Mouse (Mus musculus) heart, embryonic 10.5 days (tissue): ENCODE results near the gene Hcfc2. TPM values are rescaled to one million over a fixed set of nuclear protein-coding genes. Genes with fewer than 3 reads are reported as not detected.

Experiments used
- DNase-seq: peaks from one replicate; pipeline ENCODE4 v3.0.0-alpha.2; 2017; ENCODE audit warnings: low spot score
- H3K27ac ChIP-seq: fragments of 300-500 bp; sonication (generic); 2 replicates; pipeline ENCODE4 v1.5.1; 2016; ENCODE audit warnings: mild to moderate bottlenecking
- H3K27me3 ChIP-seq: fragments of 300-500 bp; sonication (generic); 2 replicates; pipeline ENCODE4 v1.6.1; 2016; ENCODE audit warnings: mild to moderate bottlenecking; ENCODE audit not compliant: poor library complexity, insufficient read depth, severe bottlenecking
- H3K36me3 ChIP-seq: fragments of 300-500 bp; sonication (generic); 2 replicates; pipeline ENCODE4 v1.6.1; 2016; ENCODE audit warnings: mild to moderate bottlenecking, moderate library complexity
- H3K4me1 ChIP-seq: fragments of 300-500 bp; sonication (generic); 2 replicates; pipeline ENCODE4 v1.6.1; 2016; ENCODE audit warnings: mild to moderate bottlenecking
- H3K4me3 ChIP-seq: fragments of 300-500 bp; sonication (generic); 2 replicates; pipeline ENCODE4 v1.5.1; 2016; ENCODE audit warnings: mild to moderate bottlenecking, moderate library complexity
- H3K9me3 ChIP-seq: fragments of 300-500 bp; sonication (generic); 2 replicates; pipeline ENCODE4 v1.6.1; 2016; ENCODE audit warnings: mild to moderate bottlenecking, moderate library complexity
- WGBS: fragments of 180-500 bp; shearing (Covaris S2); methylation state at CpG from one replicate; pipeline ENCODE4 v1.1.7; 2016; 5-methylcytosine and 5-hydroxymethylcytosine counted together
- polyA plus RNA-seq: library from polyadenylated mRNA; unstranded; fragments of >200 nt; fragmentation: Nextera tagmentation; extraction: Ambion mirVana; gene quantifications from 2 replicates; pipeline ENCODE4 v1.2.1, GENCODE M21; 2016

The Hcfc2 gene
- polyA plus RNA-seq, 1 experiment from 2014 or later, result 37.7 TPM

DNA sequence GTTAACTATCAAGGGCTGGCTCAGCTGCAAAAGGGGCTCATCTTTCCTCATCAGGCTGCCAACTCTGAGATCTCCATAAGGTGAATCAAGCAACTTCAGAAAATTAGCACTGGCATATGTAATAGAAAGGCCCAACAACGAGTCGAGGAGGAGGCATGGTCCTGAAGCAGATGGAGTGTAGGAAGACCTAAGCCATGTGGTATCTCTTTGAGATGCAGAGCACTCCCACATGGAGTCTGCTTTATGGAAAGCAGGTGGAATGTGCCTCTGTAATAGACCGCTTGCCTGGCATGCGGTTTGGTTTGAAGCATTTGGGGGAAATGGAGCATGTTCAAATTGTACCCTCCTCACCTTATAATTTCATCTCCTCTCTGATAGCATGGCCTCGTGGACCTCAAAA lies 15.2 kb upstream of the Hcfc2 start:
- H3K9me3 ChIP-seq, result no peaks in the 10 kb centered on the region
- no peaks in the 10 kb centered on the region for H3K27me3 ChIP-seq
- no peak overlapping the region for H3K27ac ChIP-seq
- H3K4me3 ChIP-seq, result no peak overlapping the region
- no peak for DNase-seq
- no peaks in the 10 kb centered on the region for H3K36me3 ChIP-seq
- WGBS, result 83% methylated on average over 5 of the region's 5 CpGs
- no peaks in the 10 kb centered on the region for H3K4me1 ChIP-seq

DNA sequence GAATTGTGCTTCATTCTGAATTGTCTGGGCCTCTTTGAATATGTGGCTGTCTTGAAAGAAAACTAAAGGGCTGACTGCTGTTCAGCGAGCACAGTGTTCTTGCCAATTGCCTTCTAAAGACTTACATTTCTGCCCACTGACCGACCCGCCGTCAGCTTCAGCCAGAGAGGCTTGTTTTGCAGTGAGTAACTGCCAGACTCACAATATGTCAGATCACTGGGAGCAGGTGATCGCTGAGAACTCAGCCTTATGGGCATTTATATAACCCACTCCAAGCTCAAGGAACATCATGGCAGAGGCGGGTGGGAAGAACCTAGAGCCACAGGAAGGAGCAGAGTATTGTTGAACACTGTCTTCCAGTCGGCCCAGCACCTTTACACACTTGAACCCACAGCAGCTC lies 14.3 kb upstream of the Hcfc2 start:
- H3K27ac ChIP-seq, result no peak overlapping the region
- DNase-seq, result no peak
- WGBS, result 80% methylated on average over 7 of the region's 7 CpGs
- no peaks in the 10 kb centered on the region for H3K27me3 ChIP-seq
- H3K4me1 ChIP-seq, result no peaks in the 10 kb centered on the region
- H3K4me3 ChIP-seq, result no peak overlapping the region
- no peaks in the 10 kb centered on the region for H3K9me3 ChIP-seq
- H3K36me3 ChIP-seq, result no peaks in the 10 kb centered on the region

DNA sequence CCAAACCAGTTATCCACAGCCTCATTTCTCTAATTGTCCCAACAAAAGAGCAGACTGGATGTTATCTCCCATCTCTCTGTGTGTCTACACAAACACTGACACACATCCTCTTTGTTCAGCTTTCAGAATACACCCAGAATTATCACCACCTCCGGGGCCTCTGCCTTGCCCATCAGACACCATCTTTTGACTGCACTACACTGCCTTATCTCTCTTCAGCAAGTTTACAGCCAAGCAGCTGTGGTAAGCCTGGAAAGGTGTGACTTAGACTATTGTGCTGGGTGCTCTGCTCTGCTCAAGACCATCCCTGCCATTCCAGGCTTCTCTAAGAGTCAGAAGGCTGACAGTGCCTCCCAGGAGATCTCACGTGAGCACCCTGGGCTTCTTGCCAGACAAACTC lies 10.5 kb upstream of the Hcfc2 start:
- H3K27ac ChIP-seq, result no peak overlapping the region
- H3K36me3 ChIP-seq, result no peaks in the 10 kb centered on the region
- H3K9me3 ChIP-seq, result no peaks in the 10 kb centered on the region
- H3K4me1 ChIP-seq, result peaks cover 6% of the 10 kb centered on the region
- H3K27me3 ChIP-seq, result no peaks in the 10 kb centered on the region
- WGBS, result 57% methylated on average over 2 of the region's 2 CpGs
- no peak overlapping the region for H3K4me3 ChIP-seq
- DNase-seq, result no peak

DNA sequence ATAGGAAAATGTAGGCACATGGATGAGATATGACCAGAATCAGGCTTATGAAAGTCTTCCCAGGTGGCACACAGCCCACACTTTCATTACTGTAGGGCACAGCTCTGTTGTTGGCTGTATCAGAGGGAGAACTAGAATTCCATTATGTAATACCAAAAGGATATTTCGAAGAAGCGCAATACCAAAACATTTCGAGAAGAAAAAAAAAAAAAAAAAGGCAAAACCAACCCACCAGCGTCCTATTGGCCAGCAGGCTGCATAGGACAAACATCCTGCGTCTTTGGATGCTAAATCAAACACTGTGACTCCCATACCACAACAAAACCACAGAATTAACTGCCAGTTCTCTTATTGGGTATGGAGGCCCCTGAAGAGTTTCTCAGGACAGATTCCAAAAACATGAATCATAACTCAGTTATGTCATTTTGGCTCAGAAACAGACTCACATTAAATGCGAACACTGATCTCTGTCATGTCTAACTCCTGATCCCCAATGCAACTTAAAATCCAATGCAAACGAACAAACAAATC lies 6.2 kb upstream of the Hcfc2 start:
- whole genome bisulfite sequencing, result 76% methylated on average over 7 of the region's 7 CpGs
- Histone ChIP-seq H3K27me3 (no peaks in the 10 kb centered on the region), H3K9me3 (no peaks in the 10 kb centered on the region), H3K4me1 (peaks cover 9% of the 10 kb centered on the region), H3K4me3 (no peak overlapping the region; the same call in 1 of the 2 replicates), H3K36me3 (no peaks in the 10 kb centered on the region), H3K27ac (no peak overlapping the region)
- no peak for DNase-seq

DNA sequence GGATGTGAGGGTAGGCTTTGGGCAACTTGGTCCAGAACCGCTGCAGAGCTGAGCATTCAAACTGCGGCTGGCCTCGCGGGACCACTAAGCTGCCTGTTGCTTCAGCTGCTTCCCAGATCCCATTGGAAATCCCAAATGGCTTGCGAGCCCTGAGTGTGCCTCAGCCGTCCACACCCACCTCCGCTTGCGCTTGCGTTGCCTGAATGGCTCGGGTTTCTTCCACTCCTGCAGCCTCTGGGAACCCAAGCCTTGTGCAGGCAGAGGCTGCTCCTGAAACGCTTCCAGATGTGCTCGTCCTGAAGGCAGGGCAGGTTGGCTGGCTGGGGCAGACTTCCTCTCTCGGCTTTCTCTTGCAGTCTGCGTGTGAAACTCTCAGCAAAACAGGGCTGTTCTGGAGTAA lies 5.5 kb upstream of the Hcfc2 start, which contains the start of gene Glt8d2:
Gene Glt8d2 (minus strand): TSS at position 157 of the 400 bp plus-strand sequence.
- Histone ChIP-seq H3K27me3 (no peaks in the 10 kb centered on the region), H3K4me1 (peaks cover 9% of the 10 kb centered on the region), H3K27ac (peak within 1 kb of the TSS; percentile 26; the same call in 1 of the 2 replicates), H3K36me3 (no peaks in the 10 kb centered on the region), H3K9me3 (no peaks in the 10 kb centered on the region), H3K4me3 (peak within 1 kb of the TSS; percentile 44)
- peak; percentile 81 for DNase-seq
- WGBS, result 3% methylated on average over 14 of the region's 14 CpGs

DNA sequence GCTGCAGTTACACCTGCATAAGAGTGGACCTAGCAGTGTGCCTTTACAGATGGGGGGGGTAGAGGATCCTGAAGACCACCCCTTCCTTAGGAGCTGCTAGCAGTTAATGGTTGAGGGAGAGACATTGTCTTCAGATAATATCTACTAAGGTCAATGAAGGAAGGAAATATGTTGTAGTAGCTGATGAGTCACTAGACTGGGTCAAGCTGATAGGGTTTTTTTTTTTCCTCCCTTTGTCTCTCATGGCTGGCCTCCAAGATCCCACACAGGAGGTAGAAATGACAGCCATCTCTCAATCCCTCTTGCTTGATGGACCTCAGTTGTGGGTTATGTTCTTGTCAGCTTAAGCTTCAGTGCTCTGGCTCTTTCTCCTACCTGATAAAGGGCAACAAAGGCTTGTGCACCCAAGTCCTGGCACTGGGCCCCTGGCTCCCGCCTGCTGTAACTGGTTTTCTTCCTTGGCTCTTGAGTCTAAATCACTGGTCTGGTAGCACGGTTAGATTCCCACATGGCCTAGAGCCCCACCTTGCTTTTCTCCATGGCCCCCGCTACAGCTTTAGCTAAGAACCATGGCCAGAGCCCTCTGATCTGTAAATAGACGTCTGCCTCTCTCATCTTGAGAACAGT lies 606 bp downstream of the Hcfc2 start:
- peaks cover 6% of the 10 kb centered on the region for H3K36me3 ChIP-seq
- peaks cover 11% of the 10 kb centered on the region for H3K4me1 ChIP-seq
- H3K4me3 ChIP-seq, result no peak overlapping the region
- no peak for DNase-seq
- no peaks in the 10 kb centered on the region for H3K27me3 ChIP-seq
- 62% methylated on average over 4 of the region's 4 CpGs for WGBS
- no peaks in the 10 kb centered on the region for H3K9me3 ChIP-seq
- H3K27ac ChIP-seq, result no peak overlapping the region

DNA sequence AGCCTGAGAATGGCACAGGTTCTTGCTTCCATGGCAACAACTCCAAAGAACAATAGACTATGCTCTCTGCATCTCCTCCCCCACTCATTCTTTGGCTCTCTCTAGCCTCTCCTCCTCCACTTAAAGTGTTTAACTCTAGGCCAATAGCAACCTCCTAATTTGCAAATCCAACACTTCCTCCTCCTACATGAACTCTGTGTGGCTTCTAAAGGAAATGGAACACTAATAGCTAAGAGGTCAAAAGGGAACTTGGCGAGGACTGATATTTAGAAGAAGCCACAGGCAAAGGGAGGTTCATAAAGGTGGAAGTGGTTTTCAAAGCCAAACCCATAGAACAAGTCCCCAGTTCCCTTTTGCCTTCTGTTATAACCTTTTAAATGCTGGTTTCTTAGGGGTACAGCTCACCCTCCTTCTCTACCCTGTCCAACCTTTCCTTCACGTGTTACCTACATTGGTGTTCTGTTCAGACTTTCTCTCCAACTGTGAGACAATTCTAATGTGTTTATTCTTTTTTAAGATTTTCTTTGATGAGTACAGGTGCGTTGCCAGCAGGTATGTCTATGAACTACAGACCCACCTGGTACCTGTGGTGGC lies 1.4 kb downstream of the Hcfc2 start:
- no peak for DNase-seq
- Histone ChIP-seq H3K36me3 (peaks cover 11% of the 10 kb centered on the region), H3K27me3 (no peaks in the 10 kb centered on the region)

DNA sequence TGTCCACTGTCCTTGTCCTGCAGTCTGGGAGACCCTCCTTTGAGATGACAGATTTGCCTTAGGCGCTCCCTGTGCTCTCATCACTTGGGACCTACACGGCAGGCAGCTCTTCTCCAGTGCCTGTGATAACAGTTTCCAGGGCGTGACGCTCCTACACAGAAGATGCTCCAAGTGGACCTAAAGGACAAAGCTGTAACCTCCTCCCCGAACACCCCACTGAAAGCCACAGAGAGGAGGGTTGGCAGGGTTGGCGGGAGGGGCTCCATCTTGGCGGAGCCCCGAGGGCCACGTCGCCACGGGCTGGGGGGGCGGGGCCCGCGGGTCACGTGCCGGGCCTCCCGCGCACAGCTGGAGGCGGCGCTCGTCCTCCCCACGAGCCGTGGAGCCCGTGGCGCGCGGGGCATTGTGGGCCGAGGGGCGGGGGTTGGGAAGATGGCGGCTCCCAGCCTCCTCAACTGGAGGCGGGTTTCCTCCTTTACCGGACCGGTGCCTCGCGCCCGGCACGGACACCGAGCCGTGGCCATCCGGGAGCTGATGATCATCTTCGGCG lies 2.8 kb downstream of the Hcfc2 start:
- H3K4me3 ChIP-seq, result peak overlapping the region; percentile 81
- H3K4me1 ChIP-seq, result peaks cover 11% of the 10 kb centered on the region
- H3K9me3 ChIP-seq, result no peaks in the 10 kb centered on the region
- DNase-seq, result peak; percentile 94
- WGBS, result 0% methylated on average over 42 of the region's 42 CpGs
- H3K36me3 ChIP-seq, result peaks cover 13% of the 10 kb centered on the region
- peak overlapping the region; percentile 95 for H3K27ac ChIP-seq
- no peaks in the 10 kb centered on the region for H3K27me3 ChIP-seq

More for the DNA sequence above, 1.4 kb downstream of the Hcfc2 start:
- Histone ChIP-seq H3K4me1 (peaks cover 11% of the 10 kb centered on the region), H3K9me3 (no peaks in the 10 kb centered on the region), H3K27ac (no peak overlapping the region), H3K4me3 (no peak overlapping the region)
- 82% methylated on average over 3 of the region's 3 CpGs for WGBS

DNA sequence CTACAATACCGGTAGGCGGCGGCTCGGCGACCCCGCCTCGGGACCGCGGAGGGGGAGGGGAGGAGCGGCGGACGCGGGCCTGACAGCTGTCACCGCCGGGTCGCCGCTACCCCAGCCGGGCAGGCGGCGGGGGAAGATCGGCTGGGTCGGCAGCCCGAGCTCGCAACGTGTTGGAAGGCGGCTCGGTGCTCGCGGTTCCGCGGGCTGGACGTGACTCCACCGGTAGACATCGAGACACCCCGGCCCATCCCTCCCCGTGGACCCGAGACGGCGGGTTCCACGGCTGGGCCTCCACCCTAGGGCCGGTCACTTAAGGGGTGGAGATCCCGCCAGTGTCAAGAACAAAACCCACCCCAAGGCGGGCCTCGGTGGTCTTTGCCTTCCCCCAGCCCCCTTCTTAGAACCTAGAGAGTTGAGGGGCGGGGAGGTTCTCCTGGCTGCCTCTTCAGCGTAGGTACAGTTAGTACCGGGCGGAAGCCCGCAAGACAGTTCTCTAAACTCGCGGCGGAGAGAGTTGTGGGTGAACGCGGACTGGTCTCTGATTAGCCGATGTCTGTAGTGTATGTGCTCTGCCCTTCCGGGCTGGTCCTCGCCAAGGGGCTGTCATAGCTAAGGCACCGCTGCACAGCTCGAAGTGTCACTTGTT lies 3.5 kb downstream of the Hcfc2 start:
- WGBS, result 0% methylated on average over 59 of the region's 59 CpGs
- DNase-seq, result peak; percentile 82

DNA sequence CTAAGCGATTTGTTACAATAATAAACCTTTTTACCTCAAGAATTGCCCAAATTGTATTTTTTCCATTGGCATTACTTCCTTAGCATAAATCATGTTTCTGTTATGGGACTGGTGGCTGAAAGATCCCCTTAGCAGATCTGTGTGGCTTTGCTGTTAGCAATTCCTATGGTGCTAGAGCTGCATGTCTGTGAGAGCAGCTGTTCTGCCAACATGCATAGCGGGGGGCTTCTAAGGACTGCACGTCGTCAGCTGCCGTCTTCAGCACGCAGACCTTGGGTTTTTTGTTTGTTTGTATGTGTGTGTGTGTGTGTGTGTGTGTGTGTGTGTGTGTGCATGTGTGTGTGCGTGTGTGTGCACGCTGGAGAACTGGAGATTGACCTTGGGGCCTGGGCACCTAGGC lies 45.4 kb downstream of the Hcfc2 start:
- 83% methylated on average over 8 of the region's 8 CpGs for WGBS
- no peak for DNase-seq
- Histone ChIP-seq H3K27me3 (no peaks in the 10 kb centered on the region), H3K9me3 (no peaks in the 10 kb centered on the region), H3K4me3 (no peak overlapping the region), H3K27ac (no peak overlapping the region), H3K4me1 (no peaks in the 10 kb centered on the region), H3K36me3 (peaks cover 57% of the 10 kb centered on the region)

More for the DNA sequence above, 3.5 kb downstream of the Hcfc2 start:
- Histone ChIP-seq H3K9me3 (no peaks in the 10 kb centered on the region), H3K4me3 (peak overlapping the region; percentile 81), H3K27me3 (no peaks in the 10 kb centered on the region), H3K27ac (peak overlapping the region; percentile 95), H3K4me1 (peaks cover 11% of the 10 kb centered on the region), H3K36me3 (peaks cover 17% of the 10 kb centered on the region)

DNA sequence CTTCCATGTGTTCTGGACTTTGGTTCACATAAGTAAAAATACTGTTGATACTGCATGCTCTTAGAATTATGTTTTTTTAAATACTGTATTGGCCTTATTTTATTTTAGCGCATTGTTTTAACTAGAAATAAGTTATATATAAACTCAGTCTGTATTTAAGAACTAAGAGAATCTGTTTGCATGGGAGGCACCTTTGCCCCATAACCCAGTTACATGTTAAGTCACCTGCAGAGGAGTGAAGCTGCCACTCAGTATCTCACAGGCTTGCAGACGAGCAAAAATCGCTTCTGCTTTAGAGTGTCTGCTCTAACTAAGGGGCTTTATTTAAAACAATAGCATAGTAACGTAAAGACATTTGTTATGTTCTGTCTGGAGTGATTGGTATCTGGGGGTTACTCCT lies 45.9 kb downstream of the Hcfc2 start:
- DNase-seq, result no peak
- Histone ChIP-seq H3K27me3 (no peaks in the 10 kb centered on the region), H3K9me3 (no peaks in the 10 kb centered on the region), H3K27ac (no peak overlapping the region), H3K4me3 (no peak overlapping the region), H3K4me1 (no peaks in the 10 kb centered on the region), H3K36me3 (peaks cover 59% of the 10 kb centered on the region)
- WGBS, result 91% methylated on average over 4 of the region's 4 CpGs

DNA sequence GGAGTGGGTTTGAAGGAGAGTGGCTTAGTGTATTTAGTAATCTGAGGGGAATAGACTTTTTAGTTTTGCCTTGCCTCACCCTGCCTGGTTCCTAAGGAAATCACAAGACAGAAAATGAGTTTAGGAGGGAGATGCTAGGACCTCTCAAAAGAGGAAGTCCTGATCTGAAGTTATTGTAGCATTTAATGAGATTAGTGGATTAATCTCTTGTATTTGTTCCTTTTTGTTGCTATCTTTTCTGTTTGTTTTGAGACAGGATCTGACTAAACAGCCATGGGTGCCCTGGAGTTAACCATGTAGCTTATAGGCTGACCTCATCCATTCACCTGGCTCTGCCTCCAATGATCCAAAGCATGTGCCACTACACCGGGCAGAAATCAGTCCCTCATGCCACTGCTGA lies 46.6 kb downstream of the Hcfc2 start:
- WGBS, result 88% methylated on average over 1 of the region's 1 CpGs
- no peak for DNase-seq
- H3K4me3 ChIP-seq, result no peak overlapping the region
- H3K36me3 ChIP-seq, result peaks cover 62% of the 10 kb centered on the region
- H3K27ac ChIP-seq, result no peak overlapping the region
- H3K9me3 ChIP-seq, result no peaks in the 10 kb centered on the region
- H3K27me3 ChIP-seq, result no peaks in the 10 kb centered on the region
- H3K4me1 ChIP-seq, result no peaks in the 10 kb centered on the region

DNA sequence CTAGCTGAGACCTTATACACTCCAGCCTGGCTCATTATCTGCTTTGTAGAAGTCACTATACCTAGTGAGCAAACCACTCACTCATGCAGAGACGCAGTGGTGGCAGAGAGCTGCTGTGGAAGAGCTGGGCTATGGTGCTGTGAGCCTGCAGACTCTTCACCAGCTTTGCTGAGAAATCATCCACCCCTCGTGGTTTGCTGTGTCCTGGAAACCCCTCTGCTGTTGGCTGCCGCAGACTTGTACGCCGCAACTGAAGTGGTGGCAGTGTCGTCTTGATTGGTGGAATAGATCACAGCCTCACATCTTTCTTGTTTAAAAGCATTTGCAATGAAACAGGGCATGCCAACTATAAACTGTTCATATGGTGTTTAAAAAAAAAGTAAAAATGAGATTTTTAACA lies 48.3 kb downstream of the Hcfc2 start:
- H3K9me3 ChIP-seq, result no peaks in the 10 kb centered on the region
- no peaks in the 10 kb centered on the region for H3K27me3 ChIP-seq
- no peak overlapping the region for H3K27ac ChIP-seq
- WGBS, result 89% methylated on average over 6 of the region's 6 CpGs
- H3K4me1 ChIP-seq, result no peaks in the 10 kb centered on the region
- no peak for DNase-seq
- H3K4me3 ChIP-seq, result no peak overlapping the region
- H3K36me3 ChIP-seq, result peaks cover 63% of the 10 kb centered on the region
